Mouse (Mus musculus): ENCODE measurements around the gene Agk. TPM values are rescaled to one million over a fixed set of nuclear protein-coding genes. Genes with fewer than 3 reads are reported as not detected.

The Agk gene
- polyA plus RNA-seq (2015; fragmentation: Nextera tagmentation; extraction: Ambion mirVana) = 32.0 and 36.4 TPM in 2 replicates

- peak within 1 kb of the TSS; percentile 86 for H3K4me3 ChIP-seq (replicated peaks; ENCODE audit: low read depth, low read length)
- DNase-seq (ENCODE audit: low spot score) (peak; percentile 88), ATAC-seq (replicated peaks; ENCODE audit: low FRiP score, low read depth) (peak; percentile 96)
- H3K27me3 ChIP-seq (ENCODE audit: insufficient read depth, low read length) = no peaks in the 10 kb centered on the region
- peaks cover 4% of the 10 kb centered on the region; the same call in 1 of the 2 replicates for H3K4me1 ChIP-seq (replicated peaks; ENCODE audit: insufficient read depth, low read length)
- peak within 1 kb of the TSS; percentile 66 for H3K4me2 ChIP-seq (ENCODE audit: low read length)
- H3K9me3 ChIP-seq (replicated peaks; ENCODE audit: low read length) = no peaks in the 10 kb centered on the region
- H3K9ac ChIP-seq (ENCODE audit: low read depth, low read length) = peak within 1 kb of the TSS; percentile 84
- H3K27ac ChIP-seq = peak within 1 kb of the TSS; percentile 91
- TF ChIP-seq CTCF (IDR thresholded peaks at IDR 0.05; ENCODE audit: low read depth) = no peak
- peaks cover 6% of the 10 kb centered on the region for H3K36me3 ChIP-seq (ENCODE audit: insufficient read depth, low read length)
- 2% methylated on average over 52 of the region's 52 CpGs for WGBS
These were observed at the start of gene Agk for GRCm38 (mm10) chr6:40324897-40325841. Gene Agk, plus strand, starts transcription at chr6:40325172.

- Histone ChIP-seq H3K36me3 (ENCODE audit: insufficient read depth, low read length) (no peaks in the 10 kb centered on the region), H3K9ac (ENCODE audit: low read depth, low read length) (no peak overlapping the region), H3K9me3 (replicated peaks; ENCODE audit: low read length) (no peaks in the 10 kb centered on the region), H3K4me1 (replicated peaks; ENCODE audit: insufficient read depth, low read length) (no peaks in the 10 kb centered on the region), H3K4me3 (replicated peaks; ENCODE audit: low read depth, low read length) (no peak overlapping the region), H3K4me2 (ENCODE audit: low read length) (no peak overlapping the region), H3K27me3 (ENCODE audit: insufficient read depth, low read length) (no peaks in the 10 kb centered on the region), H3K27ac (no peak overlapping the region)
- no peak for ATAC-seq (replicated peaks; ENCODE audit: low FRiP score, low read depth)
- no peak for DNase-seq (ENCODE audit: low spot score)
- WGBS = 74% methylated on average over 5 of the region's 5 CpGs
- no peak for TF ChIP-seq CTCF (IDR thresholded peaks at IDR 0.05; ENCODE audit: low read depth)
These were observed 24.3 kb upstream of the Agk start for GRCm38 (mm10) chr6:40300707-40301106.

- no peak overlapping the region for H3K4me2 ChIP-seq (ENCODE audit: low read length)
- H3K4me1 ChIP-seq (replicated peaks; ENCODE audit: insufficient read depth, low read length) = no peaks in the 10 kb centered on the region
- no peaks in the 10 kb centered on the region for H3K9me3 ChIP-seq (replicated peaks; ENCODE audit: low read length)
- H3K4me3 ChIP-seq (replicated peaks; ENCODE audit: low read depth, low read length) = no peak overlapping the region
- no peak overlapping the region for H3K27ac ChIP-seq
- 16% methylated on average over 6 of the region's 6 CpGs for WGBS
- ATAC-seq (replicated peaks; ENCODE audit: low FRiP score, low read depth) = no peak
- peak; percentile 77 for TF ChIP-seq CTCF (IDR thresholded peaks at IDR 0.05; ENCODE audit: low read depth)
- peak; percentile 70 for DNase-seq (ENCODE audit: low spot score)
- no peaks in the 10 kb centered on the region for H3K36me3 ChIP-seq (ENCODE audit: insufficient read depth, low read length)
- no peaks in the 10 kb centered on the region for H3K27me3 ChIP-seq (ENCODE audit: insufficient read depth, low read length)
- H3K9ac ChIP-seq (ENCODE audit: low read depth, low read length) = no peak overlapping the region
These were observed 21.6 kb upstream of the Agk start for GRCm38 (mm10) chr6:40303379-40303778.

- Histone ChIP-seq H3K9ac (ENCODE audit: low read depth, low read length) (no peak overlapping the region), H3K4me2 (ENCODE audit: low read length) (no peak overlapping the region), H3K4me3 (replicated peaks; ENCODE audit: low read depth, low read length) (no peak overlapping the region), H3K4me1 (replicated peaks; ENCODE audit: insufficient read depth, low read length) (no peaks in the 10 kb centered on the region), H3K27me3 (ENCODE audit: insufficient read depth, low read length) (no peaks in the 10 kb centered on the region), H3K27ac (no peak overlapping the region), H3K36me3 (ENCODE audit: insufficient read depth, low read length) (no peaks in the 10 kb centered on the region), H3K9me3 (replicated peaks; ENCODE audit: low read length) (no peaks in the 10 kb centered on the region)
- DNase-seq (ENCODE audit: low spot score) (no peak), ATAC-seq (replicated peaks; ENCODE audit: low FRiP score, low read depth) (no peak)
- no peak for TF ChIP-seq CTCF (IDR thresholded peaks at IDR 0.05; ENCODE audit: low read depth)
These were observed 20.0 kb upstream of the Agk start for GRCm38 (mm10) chr6:40304972-40305371.

GRCm38 (mm10) chr6:40326341-40326740, 1.4 kb downstream of the Agk start:
- Histone ChIP-seq H3K4me3 (replicated peaks; ENCODE audit: low read depth, low read length) (no peak overlapping the region), H3K27me3 (ENCODE audit: insufficient read depth, low read length) (no peaks in the 10 kb centered on the region), H3K36me3 (ENCODE audit: insufficient read depth, low read length) (peaks cover 12% of the 10 kb centered on the region), H3K4me2 (ENCODE audit: low read length) (peak overlapping the region; percentile 66), H3K9ac (ENCODE audit: low read depth, low read length) (no peak overlapping the region), H3K27ac (no peak overlapping the region), H3K9me3 (replicated peaks; ENCODE audit: low read length) (no peaks in the 10 kb centered on the region), H3K4me1 (replicated peaks; ENCODE audit: insufficient read depth, low read length) (peaks cover 4% of the 10 kb centered on the region; the same call in 1 of the 2 replicates)
- WGBS = 88% methylated on average over 8 of the region's 8 CpGs
- DNase-seq (ENCODE audit: low spot score) (no peak), ATAC-seq (replicated peaks; ENCODE audit: low FRiP score, low read depth) (no peak)
- TF ChIP-seq CTCF (IDR thresholded peaks at IDR 0.05; ENCODE audit: low read depth) = no peak

GRCm38 (mm10) chr6:40333497-40333896, 8.5 kb downstream of the Agk start:
- no peak for ATAC-seq (replicated peaks; ENCODE audit: low FRiP score, low read depth)
- no peak overlapping the region for H3K4me2 ChIP-seq (ENCODE audit: low read length)
- no peak for TF ChIP-seq CTCF (IDR thresholded peaks at IDR 0.05; ENCODE audit: low read depth)
- H3K36me3 ChIP-seq (ENCODE audit: insufficient read depth, low read length) = peaks cover 32% of the 10 kb centered on the region
- H3K9ac ChIP-seq (ENCODE audit: low read depth, low read length) = no peak overlapping the region
- H3K4me1 ChIP-seq (replicated peaks; ENCODE audit: insufficient read depth, low read length) = no peaks in the 10 kb centered on the region
- no peak overlapping the region for H3K4me3 ChIP-seq (replicated peaks; ENCODE audit: low read depth, low read length)
- 49% methylated on average over 2 of the region's 2 CpGs for WGBS
- no peaks in the 10 kb centered on the region for H3K27me3 ChIP-seq (ENCODE audit: insufficient read depth, low read length)
- no peaks in the 10 kb centered on the region for H3K9me3 ChIP-seq (replicated peaks; ENCODE audit: low read length)
- DNase-seq (ENCODE audit: low spot score) = no peak
- no peak overlapping the region for H3K27ac ChIP-seq
